Mouse (Mus musculus): ENCODE results near the gene Gm11084.
"Not testable (repeated sequence)": the region's sequence is repeated elsewhere in the genome, so short reads cannot be mapped to it uniquely, and the experiment has no call there.

The Gm11084 gene

GRCm38 (mm10) chr2:72995346-72996097 is 9.0 kb upstream of the Gm11084 start:
- in situ Hi-C loops (cut with MboI; ENCODE audit: unreplicated experiment in 2 of 2): no loop called here

- in situ Hi-C loops (cut with MboI; ENCODE audit: unreplicated experiment in 2 of 2): no loop called here
These were observed 7.6 kb upstream of the Gm11084 start for GRCm38 (mm10) chr2:72994165-72994564.

GRCm38 (mm10) chr2:72992497-72992896 is 6.0 kb upstream of the Gm11084 start:
- in situ Hi-C loops (cut with MboI; ENCODE audit: unreplicated experiment in 2 of 2): no loop called here

- in situ Hi-C loops (cut with MboI; ENCODE audit: unreplicated experiment in 2 of 2): not testable (repeated sequence)
These were observed 2.4 kb upstream of the Gm11084 start for GRCm38 (mm10) chr2:72988945-72989344.

GRCm38 (mm10) chr2:72985516-72985915 is 1.0 kb downstream of the Gm11084 start:
- in situ Hi-C loops (cut with MboI; ENCODE audit: unreplicated experiment in 2 of 2): no loop called here

GRCm38 (mm10) chr2:72984806-72985205 is 1.7 kb downstream of the Gm11084 start:
- in situ Hi-C loops (cut with MboI; ENCODE audit: unreplicated experiment in 2 of 2): no loop called here

GRCm38 (mm10) chr2:72983211-72983610 is 3.3 kb downstream of the Gm11084 start:
- in situ Hi-C loops (cut with MboI; ENCODE audit: unreplicated experiment in 2 of 2): no loop called here

GRCm38 (mm10) chr2:72982110-72982785 is 4.3 kb downstream of the Gm11084 start:
- in situ Hi-C loops (cut with MboI; ENCODE audit: unreplicated experiment in 2 of 2): no loop called here

- in situ Hi-C loops (cut with MboI; ENCODE audit: unreplicated experiment in 2 of 2): no loop called here
These were observed 4.9 kb downstream of the Gm11084 start for GRCm38 (mm10) chr2:72981441-72982109.

- in situ Hi-C loops (cut with MboI; ENCODE audit: unreplicated experiment in 2 of 2): no loop called here
These were observed 5.5 kb downstream of the Gm11084 start for GRCm38 (mm10) chr2:72981075-72981420.

- in situ Hi-C loops (cut with MboI; ENCODE audit: unreplicated experiment in 2 of 2): no loop called here
These were observed 6.0 kb downstream of the Gm11084 start, which contains the start of gene Sp3 for GRCm38 (mm10) chr2:72980337-72981074. Gene Sp3, minus strand, starts transcription at chr2:72980446.

- in situ Hi-C loops (cut with MboI; ENCODE audit: unreplicated experiment in 2 of 2): loop anchor here in 1 of 2 experiments (5.0 kb wide), 1 partner anchor 78 kb away; no protein-coding TSS in a partner anchor
These were observed 6.9 kb downstream of the Gm11084 start for GRCm38 (mm10) chr2:72979659-72980071.

GRCm38 (mm10) chr2:72978901-72979658 is 7.4 kb downstream of the Gm11084 start:
- in situ Hi-C loops (cut with MboI; ENCODE audit: unreplicated experiment in 2 of 2): loop anchor here in 1 of 2 experiments (5.0 kb wide), 1 partner anchor 78 kb away; no protein-coding TSS in a partner anchor

- in situ Hi-C loops (cut with MboI; ENCODE audit: unreplicated experiment in 2 of 2): loop anchor here in 1 of 2 experiments (5.0 kb wide), 1 partner anchor 79 kb away; no protein-coding TSS in a partner anchor
These were observed 8.0 kb downstream of the Gm11084 start for GRCm38 (mm10) chr2:72978473-72978872.

GRCm38 (mm10) chr2:72977272-72977671 is 9.2 kb downstream of the Gm11084 start:
- in situ Hi-C loops (cut with MboI; ENCODE audit: unreplicated experiment in 2 of 2): loop anchor here in 1 of 2 experiments (5.0 kb wide), 1 partner anchor 80 kb away; no protein-coding TSS in a partner anchor

GRCm38 (mm10) chr2:72976036-72976435 is 10.5 kb downstream of the Gm11084 start:
- in situ Hi-C loops (cut with MboI; ENCODE audit: unreplicated experiment in 2 of 2): loop anchor here in 1 of 2 experiments (5.0 kb wide), 1 partner anchor 81 kb away; no protein-coding TSS in a partner anchor

- in situ Hi-C loops (cut with MboI; ENCODE audit: unreplicated experiment in 2 of 2): loop anchor here (25.0 kb wide), 4 partner anchors 91 to 441 kb away; no protein-coding TSS in a partner anchor
These were observed 15.7 kb downstream of the Gm11084 start for GRCm38 (mm10) chr2:72970831-72971230.

GRCm38 (mm10) chr2:72970302-72970701 is 16.2 kb downstream of the Gm11084 start:
- in situ Hi-C loops (cut with MboI; ENCODE audit: unreplicated experiment in 2 of 2): loop anchor here (25.0 kb wide), 4 partner anchors 92 to 442 kb away; no protein-coding TSS in a partner anchor

GRCm38 (mm10) chr2:72968536-72968935 is 18.0 kb downstream of the Gm11084 start:
- in situ Hi-C loops (cut with MboI; ENCODE audit: unreplicated experiment in 2 of 2): loop anchor here (10.0 to 25.0 kb wide), 5 partner anchors 94 to 444 kb away; no protein-coding TSS in a partner anchor

Data from v-Abl transformed pro-B cells (cell line).